Mouse (Mus musculus) embryo, embryonic 9.5 days (tissue): Measurements from ENCODE around the gene Aars.
"Not testable (repeated sequence)": the region's sequence is repeated elsewhere in the genome, so short reads cannot be mapped to it uniquely, and the experiment has no call there.

Source experiments
- DNase-seq: peaks from one replicate; pipeline ENCODE4 v3.0.0-alpha.2; 2017; ENCODE audit errors: extremely low spot score

Aars gene

GRCm38 (mm10) chr8:111053827-111054518 lies 21.0 kb downstream of the Aars start:
- no peak for DNase-seq

DNA sequence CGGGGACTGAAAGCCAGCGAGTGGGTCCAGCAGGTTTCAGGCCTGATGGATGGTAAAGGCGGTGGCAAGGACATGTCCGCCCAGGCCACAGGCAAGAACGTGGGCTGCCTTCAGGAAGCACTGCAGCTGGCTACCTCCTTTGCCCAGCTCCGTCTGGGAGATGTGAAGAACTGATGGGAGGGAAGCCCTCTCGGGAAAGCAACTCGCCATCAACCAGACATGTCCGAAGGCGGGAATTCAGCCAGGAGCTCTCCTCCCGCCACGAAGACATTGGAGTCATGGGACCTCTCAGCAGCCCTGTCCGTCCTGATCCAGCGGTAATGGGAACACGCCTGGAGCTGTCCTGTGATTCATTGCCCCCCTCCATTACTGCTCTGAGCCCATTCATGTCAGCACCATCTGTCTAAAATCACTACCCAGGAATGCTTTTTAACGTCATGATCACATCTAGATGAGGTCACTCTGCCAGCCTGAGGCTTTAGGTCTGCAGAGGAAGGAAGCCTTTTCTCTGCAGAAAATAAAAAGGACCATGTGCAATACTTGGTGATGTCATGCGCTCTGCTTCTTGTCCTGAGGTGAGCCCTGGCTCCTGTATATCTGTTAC lies 22.2 kb downstream of the Aars start:
- DNase-seq, result no peak

DNA sequence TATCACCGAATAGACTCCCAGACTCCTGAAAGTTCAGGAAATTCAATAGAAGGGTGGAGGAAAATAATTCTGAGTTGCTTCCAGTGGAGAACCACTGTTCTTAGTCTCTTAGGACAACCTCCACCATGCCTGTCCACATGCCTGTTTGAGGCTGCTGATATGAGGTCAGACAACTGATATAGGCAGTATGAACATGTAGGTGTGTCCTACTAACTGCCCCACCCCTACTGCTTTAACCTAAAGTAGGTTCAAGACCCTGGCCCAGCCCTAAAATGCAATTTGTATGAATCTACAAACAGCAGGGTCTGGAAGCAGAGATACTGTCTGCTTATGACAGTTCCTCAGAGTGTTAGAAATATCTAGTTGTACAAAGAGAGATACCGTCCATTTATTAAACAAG lies 22.7 kb downstream of the Aars start:
- DNase-seq, result no peak

GRCm38 (mm10) chr8:111056158-111056663 lies 23.3 kb downstream of the Aars start, which contains the start of gene Exosc6:
Gene Exosc6, plus strand, starts transcription at chr8:111056339.
- peak; percentile 89 for DNase-seq

GRCm38 (mm10) chr8:111056691-111057293 lies 23.8 kb downstream of the Aars start:
- DNase-seq, result no peak

DNA sequence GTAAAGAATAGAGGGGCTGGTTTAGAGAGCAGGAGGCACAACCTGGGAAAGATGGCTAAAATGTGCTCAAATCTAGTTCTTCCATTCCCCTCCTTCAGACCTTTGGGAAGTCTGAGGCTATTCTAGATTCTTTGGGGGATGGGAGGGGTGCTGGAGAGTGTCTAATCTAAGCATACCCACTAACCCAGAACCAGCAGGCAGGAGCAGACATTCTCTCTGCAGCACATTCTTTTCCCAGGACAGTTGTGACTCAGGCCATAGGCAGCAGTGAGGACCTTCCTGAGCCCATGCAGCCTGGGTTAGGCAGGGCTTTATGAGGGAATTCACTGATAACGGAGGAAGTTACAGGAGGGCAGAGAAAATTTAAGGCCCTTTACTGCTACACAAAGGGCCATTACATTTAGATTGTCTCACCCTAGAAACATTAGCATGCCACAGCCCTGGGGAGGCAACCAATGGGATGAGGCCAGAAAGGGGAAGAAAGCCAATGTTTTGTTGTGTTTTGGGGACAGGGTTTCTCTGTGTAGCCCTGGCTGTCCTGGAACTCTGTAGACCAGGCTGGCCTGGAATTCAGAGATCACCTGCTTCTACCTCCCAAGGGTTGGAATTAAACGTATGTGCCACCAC lies 26.1 kb downstream of the Aars start:
- no peak for DNase-seq

- DNase-seq, result no peak
Measured at GRCm38 (mm10) chr8:111061688-111062071, 28.7 kb downstream of the Aars start.

DNA sequence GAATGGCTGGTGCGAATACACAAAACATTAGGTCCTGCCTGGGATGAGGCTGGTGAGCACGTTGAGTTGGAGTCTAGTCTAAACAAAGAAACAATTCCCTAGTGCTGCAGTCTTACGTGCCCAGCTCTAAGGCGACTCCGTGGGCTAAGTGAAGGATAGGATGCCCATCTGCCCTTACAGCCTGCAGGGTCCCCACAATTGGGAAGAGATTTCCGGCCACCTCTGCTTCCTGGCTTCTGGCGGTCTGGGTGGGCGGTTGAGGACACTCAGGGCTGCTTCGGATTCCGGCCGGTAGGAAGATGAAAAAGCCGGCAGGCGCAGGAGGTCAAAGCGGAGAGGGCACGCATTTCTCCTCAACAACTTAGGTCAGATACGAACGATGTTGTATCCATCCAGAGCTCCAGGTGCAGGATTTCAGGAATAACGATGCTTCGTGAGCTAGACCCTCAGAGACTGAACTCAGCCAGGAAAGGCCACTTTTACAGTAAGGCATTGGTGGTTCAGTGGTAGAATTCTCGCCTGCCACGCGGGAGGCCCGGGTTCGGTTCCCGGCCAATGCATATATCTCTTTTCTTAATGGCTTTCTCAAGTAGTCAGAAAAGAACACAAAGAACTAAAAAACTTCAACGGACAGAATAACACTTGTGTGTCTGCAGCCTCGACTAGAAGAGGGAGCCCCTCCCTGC lies 29.3 kb downstream of the Aars start:
- peak; percentile 95 for DNase-seq

- DNase-seq, result no peak
Measured at GRCm38 (mm10) chr8:111062893-111063292, 29.9 kb downstream of the Aars start.

GRCm38 (mm10) chr8:111066308-111066707 lies 33.4 kb downstream of the Aars start:
- DNase-seq, result no peak

- no peak for DNase-seq
Measured at GRCm38 (mm10) chr8:111067439-111067838, 34.5 kb downstream of the Aars start.

DNA sequence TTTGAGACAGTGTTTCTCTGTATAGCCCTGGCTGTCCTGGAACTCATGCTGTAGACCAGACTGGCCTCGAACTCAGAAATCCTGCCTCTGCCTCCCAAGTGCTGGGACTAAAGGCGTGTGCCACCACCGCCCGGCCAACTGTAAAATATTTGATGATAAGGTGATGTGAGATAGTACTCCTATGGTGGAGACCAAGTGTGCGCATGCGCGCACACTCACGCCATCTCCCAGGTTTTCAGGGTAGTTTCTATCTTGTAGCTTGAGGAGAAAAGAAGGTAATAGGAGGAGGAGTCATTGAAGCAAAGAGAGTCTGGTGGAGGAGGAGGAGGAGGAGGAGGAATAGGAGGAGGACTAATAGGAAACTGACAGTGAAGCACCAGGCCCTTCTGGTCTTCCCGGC lies 35.7 kb downstream of the Aars start:
- DNase-seq, result not testable (repeated sequence)

DNA sequence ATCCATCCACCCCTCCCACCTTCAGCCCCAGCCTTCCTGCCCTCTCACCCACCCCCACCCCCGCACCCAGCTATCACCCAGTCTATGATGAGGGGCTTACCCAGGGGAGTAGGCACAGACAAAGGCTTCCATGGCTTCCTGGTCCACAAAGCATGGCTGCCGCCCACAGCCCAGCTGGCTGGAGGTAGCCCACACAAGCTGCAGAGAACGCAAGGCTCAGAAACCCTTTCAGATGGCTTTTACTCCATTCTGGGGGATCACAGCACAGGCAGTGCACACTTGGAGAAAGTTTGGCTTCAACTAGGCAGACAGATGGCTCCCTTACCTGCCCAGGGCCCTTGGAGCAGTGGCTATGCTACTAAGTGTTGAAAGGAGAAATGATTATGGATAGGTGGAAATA lies 43.0 kb downstream of the Aars start:
- no peak for DNase-seq

DNA sequence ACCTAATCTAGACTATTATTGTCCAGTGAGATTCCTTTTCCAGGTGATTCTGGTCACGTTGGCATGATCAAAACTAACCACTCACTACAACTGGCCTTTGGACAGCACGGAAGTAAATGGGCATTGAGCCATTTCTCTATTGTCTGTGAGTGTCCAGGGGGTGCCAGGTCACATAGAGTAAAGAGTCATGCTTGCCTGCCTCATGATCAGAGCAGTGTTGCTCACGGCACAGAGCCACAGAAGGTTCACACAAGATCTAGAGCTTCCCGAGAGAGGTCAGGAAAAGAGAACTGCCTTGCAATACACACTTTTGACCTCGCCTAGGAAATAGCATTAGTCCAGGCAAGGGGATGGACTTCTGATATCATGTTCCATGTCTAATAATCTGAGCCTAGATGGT lies 46.5 kb downstream of the Aars start:
- DNase-seq, result no peak

- no peak for DNase-seq
Measured at GRCm38 (mm10) chr8:111079861-111080271, 46.9 kb downstream of the Aars start.

- no peak for DNase-seq
Measured at GRCm38 (mm10) chr8:111081580-111082258, 48.8 kb downstream of the Aars start.

DNA sequence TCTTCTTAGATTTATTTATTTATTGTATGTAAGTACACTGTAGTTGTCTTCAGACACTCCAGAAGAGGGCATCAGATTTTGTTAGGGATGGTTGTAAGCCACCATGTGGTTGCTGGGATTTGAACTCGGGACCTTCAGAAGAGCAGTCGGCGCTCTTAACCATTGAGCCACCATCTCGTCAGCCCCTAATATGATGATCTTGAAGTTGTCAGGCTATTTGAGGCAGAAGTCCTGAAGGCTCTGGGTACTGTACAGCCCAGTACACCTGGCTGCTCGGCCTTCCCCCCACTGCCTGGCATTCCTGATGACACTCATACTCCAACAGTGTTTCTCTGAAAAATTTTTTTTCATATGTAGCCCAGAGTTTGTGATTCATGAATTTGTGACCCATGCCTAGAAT lies 51.0 kb downstream of the Aars start:
- not testable (repeated sequence) for DNase-seq

GRCm38 (mm10) chr8:111090126-111090525 lies 57.2 kb downstream of the Aars start:
- peak; percentile 74 for DNase-seq

DNA sequence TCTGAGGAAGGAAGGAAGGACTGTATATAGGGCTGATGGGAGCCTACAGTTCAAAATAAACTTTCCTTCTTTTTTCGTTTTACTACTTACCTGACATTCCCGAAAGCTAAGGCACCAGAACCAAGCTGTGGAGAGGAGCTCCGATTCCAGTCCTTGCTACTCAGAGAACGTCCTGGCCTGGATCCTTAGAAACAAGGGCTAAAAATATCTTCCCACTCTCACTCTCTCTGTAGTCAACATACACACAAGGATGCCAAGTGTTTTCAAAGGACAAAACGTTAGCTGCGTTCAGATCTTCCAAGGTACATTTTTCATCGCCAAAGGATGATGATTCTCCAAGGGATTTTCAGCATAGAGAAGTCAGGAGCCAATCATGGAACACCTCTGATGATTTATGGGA lies 58.8 kb downstream of the Aars start:
- no peak for DNase-seq

DNA sequence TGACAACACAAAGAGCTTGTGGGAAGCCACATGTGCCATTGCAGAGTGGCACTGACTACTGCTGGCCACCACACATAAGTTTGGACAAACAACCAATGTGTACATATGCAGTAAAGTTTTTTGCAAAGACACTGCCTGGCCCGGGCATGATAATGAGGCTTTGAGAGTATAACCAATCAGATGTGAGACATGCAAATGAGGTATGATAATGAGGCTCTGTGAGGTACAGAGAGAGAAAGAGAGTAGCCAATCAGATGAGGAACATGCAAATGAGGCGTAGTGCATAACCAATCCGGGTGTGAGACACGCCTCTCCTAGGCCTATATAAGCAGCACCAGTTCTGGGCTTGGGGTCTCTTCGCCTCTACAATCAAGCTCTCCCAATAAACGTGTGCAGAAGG lies 59.4 kb downstream of the Aars start, which contains the start of gene Clec18a:
Gene Clec18a (minus strand): TSS at position 101 of the 400 bp plus-strand sequence.
- DNase-seq, result not testable (repeated sequence)
